Mouse (Mus musculus) layer of hippocampus, postnatal 25 days (tissue): ENCODE data around the gene H1fx. TPM values are rescaled to one million over a fixed set of nuclear protein-coding genes. Genes with fewer than 3 reads are reported as not detected.
"Not testable (repeated sequence)": the region's sequence is repeated elsewhere in the genome, so short reads cannot be mapped to it uniquely, and the experiment has no call there.

Experiments used
- DNase-seq, 2 experiments: peaks; one replicate each; pipeline ENCODE4 v3.0.0; 2022; ENCODE audit warnings: mixed read lengths in 2 of 2, low spot score in 1 of 2; ENCODE audit errors: extremely low spot score in 1 of 2
- microRNA-seq, 2 experiments: library from miRNA; unstranded; fragments of <30 nt; microRNA quantifications; one replicate each; pipeline ENCODE4 v1.2.0; 2021
- total RNA-seq, 2 experiments: library from RNA; stranded (reverse); gene quantifications; 2 replicates each; pipeline ENCODE4 v1.2.3; 2021

Gene H1fx
- total RNA-seq, 2 experiments from 2014 or later: 74.7 to 76.2 TPM

- no peak for DNase-seq
These were observed 1.1 kb upstream of the H1fx start for GRCm38 (mm10) chr6:87982506-87982905.

GRCm38 (mm10) chr6:87981030-87981485 is 379 bp downstream of the H1fx start:
- peak; percentile 36 to 48 for DNase-seq

GRCm38 (mm10) chr6:87980374-87981029 is 935 bp downstream of the H1fx start:
- DNase-seq: peak; percentile 78 to 81

DNA sequence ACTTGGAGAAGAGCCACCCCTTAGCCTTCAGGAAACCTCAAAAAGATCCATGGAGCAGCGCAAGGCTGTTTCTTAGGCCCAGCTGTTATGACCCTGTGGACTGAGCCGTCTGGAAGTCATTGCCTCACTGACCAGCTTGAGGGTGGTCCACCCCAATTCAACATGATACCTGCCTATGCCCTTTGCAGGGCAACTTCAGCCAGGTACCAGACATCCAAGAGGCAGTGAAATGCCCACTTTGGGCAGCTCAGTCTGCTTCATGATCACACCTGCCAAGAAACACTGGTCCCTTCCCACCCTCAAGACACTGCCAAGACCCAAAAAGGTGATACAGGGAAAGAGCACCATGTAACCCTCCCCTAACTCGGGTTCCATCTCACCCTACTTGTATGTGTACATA is 1.7 kb downstream of the H1fx start:
- no peak for DNase-seq

DNA sequence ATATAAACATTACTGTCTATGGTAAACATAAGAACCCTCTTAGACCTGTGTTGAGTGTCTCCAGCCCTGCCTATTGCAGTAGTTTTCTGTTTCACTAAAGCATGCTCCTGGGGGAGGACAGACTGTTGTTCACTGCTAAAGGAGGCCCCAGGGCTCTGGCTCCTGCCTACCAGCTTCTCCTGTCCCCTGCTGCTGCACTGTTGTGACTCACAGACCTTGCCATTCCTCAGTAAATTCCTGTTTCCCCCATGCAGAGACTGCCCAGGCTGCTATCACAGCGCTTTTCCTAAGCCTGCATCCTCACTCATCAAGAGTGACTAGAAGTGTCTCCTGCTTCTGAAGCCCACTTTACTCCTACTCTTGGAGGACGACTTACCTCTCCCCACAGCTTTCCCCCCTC is 11.4 kb downstream of the H1fx start:
- no peak for DNase-seq

GRCm38 (mm10) chr6:87962457-87962856 is 19.0 kb downstream of the H1fx start:
- DNase-seq: not testable (repeated sequence)

DNA sequence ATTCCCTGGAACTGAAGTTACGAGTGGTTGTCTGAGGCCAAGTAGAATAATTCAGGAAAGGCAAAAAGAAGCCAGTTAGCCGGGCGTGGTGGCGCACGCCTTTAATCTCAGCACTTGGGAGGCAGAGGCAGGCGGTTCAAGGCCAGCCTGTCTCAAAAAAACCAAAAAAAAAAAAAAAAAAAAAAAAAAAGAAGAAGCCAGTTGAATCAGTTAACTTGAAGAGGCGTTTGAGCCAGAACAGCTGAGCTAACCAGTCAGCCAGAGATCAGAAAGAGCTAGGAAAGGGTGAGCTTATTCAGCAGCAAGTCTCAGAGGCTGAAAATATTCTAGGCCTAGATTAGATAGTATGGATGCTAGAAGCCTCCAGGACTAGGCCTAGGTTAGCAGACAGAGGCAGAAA is 39.3 kb downstream of the H1fx start:
- no peak for DNase-seq

DNA sequence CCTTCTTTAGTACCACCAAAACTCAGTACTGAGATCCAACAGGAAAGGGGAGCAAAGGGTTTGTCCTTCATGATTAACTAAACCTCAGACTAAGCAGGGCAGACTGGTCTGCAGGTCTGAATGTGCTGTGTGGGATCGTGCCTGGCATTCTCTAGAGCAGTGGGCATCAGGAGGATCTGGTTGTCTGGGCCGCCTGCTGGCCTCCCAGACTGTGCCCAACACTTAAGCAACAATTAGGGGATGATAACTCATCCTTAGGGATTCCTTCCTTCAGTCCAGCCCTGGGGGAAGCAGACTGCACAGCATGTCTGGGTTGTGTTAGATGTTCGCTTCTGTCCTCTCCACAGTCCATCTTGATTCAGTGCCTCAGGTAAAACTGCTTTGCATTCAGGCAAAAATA is 42.5 kb downstream of the H1fx start:
- DNase-seq: no peak

GRCm38 (mm10) chr6:87937178-87937788 is 44.2 kb downstream of the H1fx start:
- no peak for DNase-seq

GRCm38 (mm10) chr6:87935037-87935436 is 46.4 kb downstream of the H1fx start:
- no peak for DNase-seq

Small RNA genes within 50 kb of the gene (microRNA-seq; reads per million reads assigned to microRNA genes)
- 1.8 to 2.8 reads per million in 2 experiments for gene Gm47286

Other genes starting within 250 kb of the H1fx start
- under 1 TPM; 0.42 to 0.74 TPM for gene Gp9, start 203.6 kb downstream of the H1fx start, total RNA-seq
- gene Rab43, start 169.5 kb downstream of the H1fx start, total RNA-seq: 10 to 100 TPM; 15.4 to 18.3 TPM
- gene Gm45140, start 145.8 kb downstream of the H1fx start, total RNA-seq: 1 to 10 TPM; 1.0 to 2.3 TPM
- 10 to 100 TPM; 30.9 to 32.3 TPM for gene Isy1, start 142.8 kb downstream of the H1fx start, total RNA-seq
- 100 to 1,000 TPM; 246 to 257 TPM for gene Cnbp, start 130.5 kb downstream of the H1fx start, total RNA-seq
- 100 to 1,000 TPM; 230 to 237 TPM for gene Copg1, start 93.8 kb downstream of the H1fx start, total RNA-seq
- gene Hmces, start 67.7 kb downstream of the H1fx start, total RNA-seq: 10 to 100 TPM; 24.4 to 25.0 TPM
- 100 to 1,000 TPM; 327 to 360 TPM for gene Rab7, start 63.6 kb upstream of the H1fx start, total RNA-seq
- gene Rpn1, start 102.8 kb upstream of the H1fx start, total RNA-seq: 100 to 1,000 TPM; 166 to 175 TPM
- gene Gata2, start 212.3 kb upstream of the H1fx start, total RNA-seq: 1 to 10 TPM; 4.7 to 6.2 TPM
- gene Dnajb8, start 240.6 kb upstream of the H1fx start, total RNA-seq: not detected